Comparison of ENCODE assay signal across 16 mouse cellular contexts in the genomic region with DNA sequence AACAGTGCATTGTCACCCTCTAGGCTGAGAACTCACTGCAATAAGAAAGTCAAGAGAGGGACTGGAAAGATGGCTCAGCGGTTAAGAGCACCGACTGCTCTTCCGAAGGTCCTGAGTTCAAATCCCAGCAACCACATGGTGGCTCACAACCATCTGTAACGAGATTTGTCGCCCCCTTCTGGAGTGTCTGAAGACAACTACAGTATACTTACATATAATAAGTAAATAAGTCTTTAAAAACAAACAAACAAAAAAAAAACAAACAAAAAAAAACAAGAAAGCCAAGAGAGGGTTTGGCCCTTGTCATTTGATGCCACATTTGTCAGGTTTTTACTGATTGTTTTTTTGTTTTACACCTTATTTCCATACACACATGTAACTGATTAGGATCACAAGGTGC.
"Had no signal": no experiment of that assay in that cellular context is flagged by ENCODE, and none has a peak within 500 bp of the region (broad histone marks: within the 10 kb centered on the region; RNA-seq: fewer than 3 reads in every experiment).

No protein-coding gene starts in this region.

- H3K4me3 ChIP-seq: intestine, embryonic 15.5 days; kidney, embryonic 15.5 days; stomach, embryonic 15.5 days had no signal

- H3K9ac ChIP-seq: intestine, embryonic 15.5 days; kidney, embryonic 15.5 days; lung, embryonic 14.5 days; stomach, embryonic 15.5 days had no signal

- H3K27me3 ChIP-seq: intestine, embryonic 15.5 days; kidney, embryonic 15.5 days; stomach, embryonic 15.5 days had no signal

- H3K27ac ChIP-seq: intestine, embryonic 15.5 days; kidney, embryonic 15.5 days; stomach, embryonic 15.5 days had no signal

- DNase-seq: kidney, adult 11 months; kidney, adult 8-10 months; kidney, postnatal 25 days; lung, embryonic 14.5 days; lung, postnatal 10 days; lung, postnatal 4 days; midbrain, embryonic 14.5 days; right cerebral cortex, postnatal 14 days; right cerebral cortex, postnatal 4 days; thymus, adult 18-20 months; thymus, postnatal 36 days had no signal

- H3K36me3 ChIP-seq: intestine, embryonic 15.5 days; kidney, embryonic 15.5 days; stomach, embryonic 15.5 days had no signal

- ATAC-seq: intestine, embryonic 15.5 days had no signal

- H3K4me1 ChIP-seq: intestine, embryonic 15.5 days; kidney, embryonic 15.5 days; stomach, embryonic 15.5 days had no signal

- H3K9me3 ChIP-seq: intestine, embryonic 15.5 days; kidney, embryonic 15.5 days; stomach, embryonic 15.5 days had no signal

- H3K4me2 ChIP-seq: intestine, embryonic 15.5 days; kidney, embryonic 15.5 days; liver, embryonic 11.5 days; lung, embryonic 14.5 days; midbrain, embryonic 11.5 days; stomach, embryonic 15.5 days had no signal
